Mouse (Mus musculus) embryonic facial prominence, embryonic 10.5 days (tissue): ENCODE data around the gene Mtnr1a. TPM values are rescaled to one million over a fixed set of nuclear protein-coding genes. Genes with fewer than 3 reads are reported as not detected.

Source experiments
- DNase-seq: peaks from one replicate; pipeline ENCODE4 v3.0.0-alpha.2; 2017; ENCODE audit warnings: low spot score
- H3K27ac ChIP-seq: fragments of 300-500 bp; sonication (generic); replicated peaks from 2 replicates; pipeline ENCODE4 v1.5.1; 2016; ENCODE audit warnings: mild to moderate bottlenecking
- H3K27me3 ChIP-seq: fragments of 300-500 bp; sonication (generic); replicated peaks from 2 replicates; pipeline ENCODE4 v1.6.1; 2016; ENCODE audit warnings: low read depth, mild to moderate bottlenecking; ENCODE audit not compliant: poor library complexity, severe bottlenecking
- H3K36me3 ChIP-seq: fragments of 300-500 bp; sonication (generic); replicated peaks from 2 replicates; pipeline ENCODE4 v1.6.1; 2016; ENCODE audit warnings: mild to moderate bottlenecking, moderate library complexity
- H3K4me1 ChIP-seq: fragments of 300-500 bp; sonication (generic); 2 replicates; pipeline ENCODE4 v1.6.1; 2016
- H3K4me3 ChIP-seq: fragments of 300-500 bp; sonication (generic); 2 replicates; pipeline ENCODE4 v1.5.1; 2016; ENCODE audit warnings: mild to moderate bottlenecking, moderate library complexity
- H3K9me3 ChIP-seq: fragments of 300-500 bp; sonication (generic); 2 replicates; pipeline ENCODE4 v1.6.1; 2016; ENCODE audit warnings: mild to moderate bottlenecking
- WGBS: fragments of 180-500 bp; shearing (Covaris S2); methylation state at CpG from one replicate; pipeline ENCODE4 v1.1.7; 2016; 5-methylcytosine and 5-hydroxymethylcytosine counted together
- polyA plus RNA-seq: library from polyadenylated mRNA; unstranded; fragments of >200 nt; fragmentation: Nextera tagmentation; extraction: Ambion mirVana; gene quantifications from 2 replicates; pipeline ENCODE4 v1.2.1, GENCODE M21; 2016

Gene Mtnr1a
- polyA plus RNA-seq, 1 experiment from 2014 or later = 0.09 TPM

GRCm38 (mm10) chr8:45117588-45117987 is 48.7 kb downstream of the Mtnr1a start:
- Histone ChIP-seq H3K36me3 (no peaks in the 10 kb centered on the region), H3K27me3 (no peaks in the 10 kb centered on the region), H3K27ac (no peak overlapping the region), H3K9me3 (no peaks in the 10 kb centered on the region), H3K4me3 (no peak overlapping the region), H3K4me1 (no peaks in the 10 kb centered on the region)
- 87% methylated on average over 3 of the region's 3 CpGs for WGBS
- DNase-seq = no peak

DNA sequence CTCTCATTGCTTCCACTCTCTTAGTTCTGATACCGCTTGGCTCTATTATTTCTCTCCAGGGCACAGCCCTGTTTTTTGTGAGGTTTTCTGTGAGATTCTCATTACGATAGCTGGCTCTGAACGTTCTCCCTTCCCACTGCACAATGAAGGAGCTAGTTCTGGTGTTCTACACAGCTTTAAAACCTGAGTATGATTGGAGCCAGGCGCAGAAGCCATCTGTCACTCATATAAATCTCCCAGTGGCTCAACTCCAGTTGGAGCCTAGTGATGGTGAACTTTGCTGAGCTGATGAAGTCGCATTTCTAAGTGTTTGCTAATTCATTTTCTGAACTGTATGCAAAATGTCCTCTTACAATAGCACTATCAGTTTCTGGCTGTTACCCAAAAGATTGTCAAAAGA is 56.7 kb downstream of the Mtnr1a start:
- Histone ChIP-seq H3K4me1 (no peaks in the 10 kb centered on the region), H3K4me3 (no peak overlapping the region), H3K9me3 (no peaks in the 10 kb centered on the region), H3K27ac (no peak overlapping the region), H3K27me3 (no peaks in the 10 kb centered on the region), H3K36me3 (no peaks in the 10 kb centered on the region)
- no peak for DNase-seq
- 83% methylated on average over 5 of the region's 5 CpGs for WGBS

Other genes starting within 250 kb of the Mtnr1a start
- 17.2 and 18.6 TPM in 2 replicates for gene Fat1, start 133.7 kb upstream of the Mtnr1a start, polyA plus RNA-seq
- not detected in 2 replicates for gene F11, start 192.9 kb downstream of the Mtnr1a start, polyA plus RNA-seq
- 0.03 TPM in 1 of 2 replicates, not detected in the other for gene Klkb1, start 225.7 kb downstream of the Mtnr1a start, polyA plus RNA-seq
- gene Gm45753, start 239.3 kb downstream of the Mtnr1a start, polyA plus RNA-seq = 0.07 TPM in 1 of 2 replicates, not detected in the other